Mouse (Mus musculus) forebrain, embryonic 14.5 days (tissue): ENCODE results near the gene 9930021J03Rik. TPM values are rescaled to one million over a fixed set of nuclear protein-coding genes. Genes with fewer than 3 reads are reported as not detected.

Source experiments
- ATAC-seq: fragments of 200-750 bp; cut with Nextera tagmentation; 2 replicates; pipeline ENCODE4 v1.8.0; 2017; ENCODE audit warnings: mild to moderate bottlenecking, moderate library complexity
- DNase-seq: peaks from one replicate; pipeline ENCODE4 v3.0.0-alpha.2; 2015; ENCODE audit warnings: low spot score
- H3K27ac ChIP-seq: fragments of 300-500 bp; sonication (generic); 2 replicates; pipeline ENCODE4 v1.5.1; 2014; ENCODE audit warnings: low read depth, mild to moderate bottlenecking, control low read depth, low read length, moderate library complexity
- H3K27me3 ChIP-seq: fragments of 300-500 bp; sonication (generic); replicated peaks from 2 replicates; pipeline ENCODE4 v1.6.1; 2014; ENCODE audit warnings: low read length, control low read depth, mixed read lengths; ENCODE audit not compliant: control insufficient read depth, insufficient read depth
- H3K36me3 ChIP-seq: fragments of 300-500 bp; sonication (generic); 2 replicates; pipeline ENCODE4 v1.6.1; 2014; ENCODE audit warnings: low read length, control low read depth; ENCODE audit not compliant: control insufficient read depth, insufficient read depth
- H3K4me1 ChIP-seq: fragments of 300-500 bp; sonication (generic); 2 replicates; pipeline ENCODE4 v1.6.1; 2014; ENCODE audit warnings: antibody characterized with exemption, low read length, control low read depth; ENCODE audit not compliant: control insufficient read depth, insufficient read depth
- H3K4me2 ChIP-seq: fragments of 300-500 bp; sonication (generic); 2 replicates; pipeline ENCODE4 v1.6.1; 2014; ENCODE audit warnings: mild to moderate bottlenecking, control low read depth, low read length
- H3K4me3 ChIP-seq: fragments of 300-500 bp; sonication (generic); 2 replicates; pipeline ENCODE4 v1.5.1; 2014; ENCODE audit warnings: low read depth, low read length, control low read depth
- H3K9ac ChIP-seq: fragments of 300-500 bp; sonication (generic); 2 replicates; pipeline ENCODE4 v1.6.1; 2014; ENCODE audit warnings: mild to moderate bottlenecking, low read length, control low read depth, moderate library complexity
- H3K9me3 ChIP-seq: fragments of 300-500 bp; sonication (generic); replicated peaks from 2 replicates; pipeline ENCODE4 v1.6.1; 2016; ENCODE audit warnings: low read length, control low read depth, mixed read lengths; ENCODE audit not compliant: control insufficient read depth
- WGBS: fragments of 180-500 bp; shearing (Covaris S2); extraction: QIAGEN DNeasy Blood & Tissue Kit; methylation state at CpG from one replicate; pipeline ENCODE4 v1.1.7; 2014; 5-methylcytosine and 5-hydroxymethylcytosine counted together
- polyA plus RNA-seq: library from polyadenylated mRNA; unstranded; fragments of >200 nt; fragmentation: Nextera tagmentation; extraction: Ambion mirVana; gene quantifications from 2 replicates; pipeline ENCODE4 v1.2.1, GENCODE M21; 2014

The 9930021J03Rik gene
- polyA plus RNA-seq, 1 experiment from 2014 or later, result 10.0 TPM

DNA sequence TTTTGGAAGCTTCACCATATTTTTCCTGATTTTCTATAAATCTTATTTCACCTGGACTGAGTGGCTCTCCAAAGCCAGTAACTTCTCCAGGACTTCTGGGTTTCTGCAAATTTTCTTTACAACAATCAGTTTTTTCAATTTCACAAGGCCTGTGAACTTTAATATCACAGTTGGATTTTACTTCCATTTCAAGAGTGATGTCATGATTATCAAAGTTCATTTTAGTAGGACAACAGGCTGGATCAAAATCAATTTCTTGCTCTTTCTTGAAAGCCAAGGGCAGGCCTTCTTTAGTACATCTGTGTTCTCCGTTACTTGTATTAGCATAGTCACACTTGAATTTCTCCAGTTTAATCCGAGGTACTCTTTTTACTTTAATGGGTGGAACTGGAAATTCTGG lies 51.9 kb downstream of the 9930021J03Rik start:
- Histone ChIP-seq H3K27ac (no peak overlapping the region), H3K9ac (no peak overlapping the region), H3K9me3 (no peaks in the 10 kb centered on the region), H3K4me3 (no peak overlapping the region), H3K27me3 (no peaks in the 10 kb centered on the region), H3K4me1 (no peaks in the 10 kb centered on the region), H3K36me3 (no peaks in the 10 kb centered on the region), H3K4me2 (no peak overlapping the region)
- DNase-seq (no peak), ATAC-seq (no peak)
- 90% methylated on average over 2 of the region's 2 CpGs for WGBS

DNA sequence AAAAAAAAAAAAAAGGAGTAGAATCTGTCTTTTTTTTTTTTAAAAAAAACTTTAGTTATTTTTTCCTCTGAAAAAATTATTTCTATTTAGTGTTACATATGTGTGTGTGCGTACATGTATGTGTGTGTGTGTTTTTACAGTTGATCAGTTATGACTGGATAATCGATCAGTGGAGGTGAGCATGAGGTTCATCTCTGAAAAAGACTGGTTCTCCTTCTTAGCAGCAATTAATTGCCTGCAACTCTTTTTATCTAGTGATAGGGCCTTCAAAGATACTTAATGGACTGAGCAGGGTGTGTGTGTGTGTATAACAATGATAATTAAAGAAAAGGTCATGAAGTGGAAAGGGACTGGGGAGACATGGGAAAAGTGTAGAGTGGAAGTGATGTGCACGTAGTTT lies 54.8 kb downstream of the 9930021J03Rik start:
- H3K27me3 ChIP-seq, result no peaks in the 10 kb centered on the region
- H3K9ac ChIP-seq, result no peak overlapping the region
- DNase-seq, result no peak
- no peak overlapping the region for H3K4me3 ChIP-seq
- H3K27ac ChIP-seq, result no peak overlapping the region
- H3K9me3 ChIP-seq, result no peaks in the 10 kb centered on the region
- no peaks in the 10 kb centered on the region for H3K4me1 ChIP-seq
- H3K36me3 ChIP-seq, result 0 out of 2 replicates have a peak, but pooled peaks cover 4% of the 10 kb centered on the region
- 90% methylated on average over 3 of the region's 3 CpGs for whole genome bisulfite sequencing
- no peak for ATAC-seq
- no peak overlapping the region for H3K4me2 ChIP-seq

DNA sequence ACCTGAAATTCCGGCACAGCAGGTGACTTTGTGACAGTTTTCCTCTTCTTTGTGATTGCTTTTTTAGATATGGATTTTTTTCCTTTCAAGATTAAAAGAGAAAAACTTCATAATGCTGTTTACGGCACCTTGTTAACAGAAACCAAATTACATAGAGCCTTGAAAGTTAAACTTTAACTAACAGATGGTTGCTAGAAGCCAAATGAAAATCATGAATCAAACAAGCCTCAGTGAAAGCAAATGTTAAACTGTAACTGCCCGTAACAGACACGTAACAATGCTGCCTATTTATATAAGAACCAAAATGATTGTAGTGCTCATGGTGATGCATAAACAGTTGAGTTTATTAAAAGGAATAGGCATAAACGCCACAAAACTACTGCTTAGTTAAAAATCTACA lies 62.3 kb downstream of the 9930021J03Rik start:
- Histone ChIP-seq H3K27ac (no peak overlapping the region), H3K36me3 (0 out of 2 replicates have a peak, but pooled peaks cover 4% of the 10 kb centered on the region), H3K9me3 (no peaks in the 10 kb centered on the region), H3K27me3 (no peaks in the 10 kb centered on the region), H3K4me2 (no peak overlapping the region), H3K9ac (no peak overlapping the region), H3K4me3 (no peak overlapping the region), H3K4me1 (no peaks in the 10 kb centered on the region)
- 90% methylated on average over 5 of the region's 5 CpGs for WGBS
- DNase-seq (no peak), ATAC-seq (no peak)

DNA sequence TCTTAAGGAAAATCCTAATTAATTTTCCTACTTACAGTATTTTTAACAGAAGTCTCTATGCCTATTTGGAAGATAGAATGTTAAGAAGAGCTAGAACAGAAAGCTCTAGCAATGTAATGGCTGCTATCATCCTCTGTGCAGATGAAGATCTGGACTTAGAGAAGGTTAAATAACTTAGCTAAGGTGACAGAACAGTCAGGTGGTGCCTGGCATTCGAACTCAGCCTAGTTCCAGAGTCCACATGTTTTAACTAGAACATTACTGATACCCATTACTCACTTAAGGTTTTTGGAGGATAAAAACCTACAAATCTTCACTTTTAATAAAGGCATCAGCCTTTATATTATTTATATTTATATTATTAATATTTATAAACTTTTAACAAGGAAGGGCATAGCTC lies 65.1 kb downstream of the 9930021J03Rik start:
- Histone ChIP-seq H3K9me3 (no peaks in the 10 kb centered on the region), H3K36me3 (no peaks in the 10 kb centered on the region), H3K4me2 (no peak overlapping the region), H3K27ac (no peak overlapping the region), H3K9ac (no peak overlapping the region), H3K4me1 (no peaks in the 10 kb centered on the region), H3K4me3 (no peak overlapping the region), H3K27me3 (no peaks in the 10 kb centered on the region)
- DNase-seq (no peak), ATAC-seq (no peak)
- 96% methylated on average over 1 of the region's 1 CpGs for WGBS

DNA sequence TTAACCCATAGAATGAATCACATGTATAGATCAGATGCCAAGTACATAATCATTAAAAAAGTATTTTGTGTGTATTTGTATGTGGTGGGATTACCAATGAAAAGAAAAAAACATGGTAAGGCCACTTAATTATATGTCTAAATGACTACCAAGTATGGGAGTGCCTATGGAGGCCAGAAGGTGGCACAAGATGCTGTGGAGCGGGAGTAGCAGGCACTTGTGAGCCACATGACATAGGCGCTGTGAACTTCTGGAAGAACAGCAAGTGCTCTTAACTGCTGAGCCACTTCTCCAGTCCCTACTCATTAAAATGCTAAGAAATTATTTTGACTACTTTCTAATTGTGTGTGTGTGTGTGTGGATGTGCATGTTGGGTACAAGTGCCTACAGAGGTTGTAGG lies 66.2 kb downstream of the 9930021J03Rik start:
- DNase-seq (peak; percentile 3), ATAC-seq (no peak)
- H3K9ac ChIP-seq, result no peak overlapping the region
- 83% methylated on average over 2 of the region's 2 CpGs for WGBS
- no peaks in the 10 kb centered on the region for H3K9me3 ChIP-seq
- no peak overlapping the region for H3K4me2 ChIP-seq
- no peaks in the 10 kb centered on the region for H3K36me3 ChIP-seq
- no peaks in the 10 kb centered on the region for H3K27me3 ChIP-seq
- H3K4me3 ChIP-seq, result no peak overlapping the region
- H3K4me1 ChIP-seq, result no peaks in the 10 kb centered on the region
- no peak overlapping the region for H3K27ac ChIP-seq

DNA sequence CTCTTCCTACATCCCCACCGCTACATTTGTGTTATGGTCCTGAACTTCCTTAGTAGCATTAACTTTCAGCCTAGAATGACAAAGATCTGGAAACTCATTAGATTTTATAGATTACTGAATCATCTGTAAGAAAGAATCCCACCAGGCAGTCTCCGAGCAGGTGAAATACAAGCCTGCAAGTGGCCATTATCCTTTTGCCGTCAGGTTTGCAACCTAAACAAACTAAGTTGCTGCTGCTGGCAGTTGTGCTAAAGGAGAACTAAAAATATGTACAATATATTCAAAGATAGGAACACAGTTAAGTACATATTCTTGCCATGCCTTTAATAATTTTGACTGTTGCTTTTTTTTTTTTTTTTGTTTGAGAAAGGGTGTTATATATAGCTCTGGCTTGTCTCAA lies 70.4 kb downstream of the 9930021J03Rik start:
- no peaks in the 10 kb centered on the region for H3K36me3 ChIP-seq
- H3K9me3 ChIP-seq, result no peaks in the 10 kb centered on the region
- WGBS, result 79% methylated on average over 3 of the region's 3 CpGs
- DNase-seq (no peak), ATAC-seq (no peak)
- H3K27me3 ChIP-seq, result no peaks in the 10 kb centered on the region
- H3K4me2 ChIP-seq, result no peak overlapping the region
- no peak overlapping the region for H3K4me3 ChIP-seq
- no peak overlapping the region for H3K27ac ChIP-seq
- no peaks in the 10 kb centered on the region for H3K4me1 ChIP-seq
- no peak overlapping the region for H3K9ac ChIP-seq

DNA sequence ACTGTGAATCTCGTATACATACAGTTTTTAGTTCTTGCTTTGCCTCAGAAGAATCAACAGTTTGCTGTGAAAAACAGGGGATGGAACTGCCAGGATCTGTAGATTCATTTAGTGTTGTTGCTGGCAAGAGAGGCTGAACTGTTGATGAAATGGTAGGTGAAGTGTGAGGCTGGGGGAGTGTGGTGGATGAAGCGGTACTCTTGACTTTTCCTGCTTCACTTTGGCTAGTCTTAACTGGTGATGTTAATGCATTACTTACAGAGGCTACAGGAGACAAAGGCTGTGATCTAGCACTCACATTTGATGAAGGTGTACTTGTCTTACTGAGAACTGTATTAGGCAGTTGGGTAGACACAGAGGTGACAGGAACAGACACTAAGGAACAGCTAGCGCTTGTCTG lies 87.3 kb downstream of the 9930021J03Rik start:
- H3K27me3 ChIP-seq, result no peaks in the 10 kb centered on the region
- no peak overlapping the region for H3K9ac ChIP-seq
- H3K4me2 ChIP-seq, result no peak overlapping the region
- H3K4me3 ChIP-seq, result no peak overlapping the region
- WGBS, result 93% methylated on average over 3 of the region's 3 CpGs
- peaks cover 39% of the 10 kb centered on the region for H3K36me3 ChIP-seq
- H3K9me3 ChIP-seq, result no peaks in the 10 kb centered on the region
- ATAC-seq (no peak), DNase-seq (no peak)
- H3K27ac ChIP-seq, result no peak overlapping the region
- no peaks in the 10 kb centered on the region for H3K4me1 ChIP-seq

DNA sequence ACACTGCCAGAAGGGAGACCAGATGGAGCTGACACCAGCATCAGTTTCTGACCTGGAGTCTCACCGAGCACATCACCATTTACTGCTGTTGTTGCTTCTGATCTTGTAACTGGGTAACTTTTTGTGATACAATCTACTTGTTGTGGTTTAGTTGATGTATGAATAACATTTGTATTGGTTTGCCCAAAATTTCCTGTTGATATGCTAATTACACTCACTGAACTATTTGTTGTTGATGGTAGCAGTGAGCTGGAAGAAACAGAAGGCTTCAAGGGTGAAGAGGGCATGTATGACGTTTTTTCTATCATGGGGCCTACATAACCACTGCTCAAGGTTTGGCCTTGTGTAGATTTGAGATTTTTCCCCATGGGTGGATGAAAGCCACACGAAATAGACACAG lies 87.9 kb downstream of the 9930021J03Rik start:
- Histone ChIP-seq H3K4me3 (no peak overlapping the region), H3K27ac (no peak overlapping the region), H3K27me3 (no peaks in the 10 kb centered on the region), H3K36me3 (peaks cover 39% of the 10 kb centered on the region), H3K4me1 (no peaks in the 10 kb centered on the region), H3K9ac (no peak overlapping the region), H3K4me2 (no peak overlapping the region), H3K9me3 (no peaks in the 10 kb centered on the region)
- whole genome bisulfite sequencing, result 88% methylated on average over 3 of the region's 3 CpGs
- no peak for ATAC-seq
- no peak for DNase-seq

DNA sequence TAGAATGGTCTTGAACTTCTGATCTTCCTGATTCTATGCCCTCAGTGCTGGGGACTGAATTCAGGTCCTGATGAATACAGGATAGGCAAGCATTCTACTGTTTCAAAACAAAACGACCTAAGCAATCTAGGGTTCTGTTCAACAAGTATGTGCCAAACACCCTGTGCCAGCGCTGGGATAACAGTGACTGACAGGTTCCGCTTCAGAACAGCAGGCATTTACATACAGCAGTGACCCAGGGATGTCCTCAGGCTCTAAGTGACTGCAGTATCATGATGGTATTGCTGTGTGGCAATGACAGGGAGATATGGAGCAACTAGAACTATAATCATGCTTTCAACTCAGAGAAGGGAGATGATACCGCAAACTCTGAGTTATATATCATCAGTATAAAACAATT lies 92.3 kb downstream of the 9930021J03Rik start:
- H3K9me3 ChIP-seq, result no peaks in the 10 kb centered on the region

More for the DNA sequence above, 92.3 kb downstream of the 9930021J03Rik start:
- Histone ChIP-seq H3K9ac (no peak overlapping the region), H3K4me3 (no peak overlapping the region), H3K36me3 (peaks cover 26% of the 10 kb centered on the region), H3K4me2 (no peak overlapping the region), H3K27me3 (no peaks in the 10 kb centered on the region), H3K4me1 (no peaks in the 10 kb centered on the region), H3K27ac (no peak overlapping the region)
- WGBS, result 82% methylated on average over 4 of the region's 4 CpGs
- DNase-seq (no peak), ATAC-seq (no peak)
